Mouse (Mus musculus) kidney, embryonic 16.5 days (tissue): ENCODE data around the gene H2al2a. TPM values are rescaled to one million over a fixed set of nuclear protein-coding genes. Genes with fewer than 3 reads are reported as not detected.

Experiments
- ATAC-seq: fragments of 200-750 bp; cut with Nextera tagmentation; 2 replicates; pipeline ENCODE4 v1.8.0; 2017; ENCODE audit warnings: moderate TSS enrichment; ENCODE audit not compliant: low FRiP score, low TSS enrichment
- H3K27ac ChIP-seq: fragments of 300-500 bp; sonication (generic); 2 replicates; pipeline ENCODE4 v1.5.1; 2014; ENCODE audit warnings: low read length
- H3K27me3 ChIP-seq: fragments of 300-500 bp; sonication (generic); 2 replicates; pipeline ENCODE4 v1.6.1; 2014; ENCODE audit warnings: low read length, control low read depth, mixed read lengths; ENCODE audit not compliant: insufficient read depth
- H3K36me3 ChIP-seq: fragments of 300-500 bp; sonication (generic); 2 replicates; pipeline ENCODE4 v1.6.1; 2014; ENCODE audit warnings: low read length, control low read depth, mixed read lengths; ENCODE audit not compliant: insufficient read depth
- H3K4me1 ChIP-seq: fragments of 300-500 bp; sonication (generic); 2 replicates; pipeline ENCODE4 v1.6.1; 2014; ENCODE audit warnings: low read length, control low read depth, mixed read lengths; ENCODE audit not compliant: insufficient read depth
- H3K4me2 ChIP-seq: fragments of 300-500 bp; sonication (generic); replicated peaks from 2 replicates; pipeline ENCODE4 v1.6.1; 2014; ENCODE audit warnings: low read depth, low read length
- H3K4me3 ChIP-seq: fragments of 300-500 bp; sonication (generic); 2 replicates; pipeline ENCODE4 v1.5.1; 2014; ENCODE audit warnings: mild to moderate bottlenecking, low read length
- H3K9ac ChIP-seq: fragments of 300-500 bp; sonication (generic); replicated peaks from 2 replicates; pipeline ENCODE4 v1.6.1; 2014; ENCODE audit warnings: low read length
- H3K9me3 ChIP-seq: fragments of 300-500 bp; sonication (generic); 2 replicates; pipeline ENCODE4 v1.6.1; 2016; ENCODE audit warnings: low read length, control low read depth
- WGBS: fragments of 180-500 bp; shearing (Covaris S2); extraction: QIAGEN DNeasy Blood & Tissue Kit; methylation state at CpG from one replicate; pipeline ENCODE4 v1.1.7; 2014; 5-methylcytosine and 5-hydroxymethylcytosine counted together
- polyA plus RNA-seq: library from polyadenylated mRNA; unstranded; fragments of >200 nt; fragmentation: Nextera tagmentation; extraction: Ambion mirVana; gene quantifications from 2 replicates; pipeline ENCODE4 v1.2.1, GENCODE M21; 2015

The H2al2a gene
- polyA plus RNA-seq = not detected in 2 replicates

- Histone ChIP-seq H3K27me3 (no peaks in the 10 kb centered on the region), H3K9me3 (no peaks in the 10 kb centered on the region; the same call in 1 of the 2 replicates), H3K27ac (no peak within 1 kb of the TSS), H3K4me2 (no peak within 1 kb of the TSS), H3K4me3 (no peak within 1 kb of the TSS), H3K4me1 (peaks cover 6% of the 10 kb centered on the region; the same call in 1 of the 2 replicates), H3K9ac (no peak within 1 kb of the TSS), H3K36me3 (no peaks in the 10 kb centered on the region)
- ATAC-seq = no peak
Measured at GRCm38 (mm10) chr2:17996858-17997257, at the start of gene H2al2a. H2al2a (minus strand) TSS chr2:17996958.

DNA sequence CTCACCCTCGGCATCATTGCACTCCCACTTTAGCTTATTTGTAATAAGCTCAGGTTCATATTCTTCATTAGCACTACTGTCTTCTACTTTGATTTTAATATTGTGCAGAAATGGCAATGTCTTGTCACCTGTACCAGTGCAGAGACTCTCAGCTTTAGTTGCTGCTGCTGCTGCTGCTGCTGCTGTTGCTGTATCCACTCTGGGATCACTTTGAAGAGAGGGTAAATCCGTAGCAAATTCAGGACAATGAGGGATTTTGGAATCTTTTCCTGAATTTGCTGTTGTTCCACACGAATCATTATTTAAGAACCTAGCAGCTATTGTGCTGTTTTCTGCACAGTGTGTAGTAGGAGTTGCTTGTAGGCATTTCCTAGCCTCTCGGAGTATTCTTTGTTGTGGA, 49.4 kb upstream of the H2al2a start:
- Histone ChIP-seq H3K27ac (peak overlapping the region; percentile 100), H3K4me2 (peak overlapping the region; percentile 73), H3K27me3 (no peaks in the 10 kb centered on the region), H3K36me3 (no peaks in the 10 kb centered on the region), H3K9ac (peak overlapping the region; percentile 99), H3K9me3 (no peaks in the 10 kb centered on the region), H3K4me1 (peaks cover 60% of the 10 kb centered on the region), H3K4me3 (peak overlapping the region; percentile 94)
- ATAC-seq = no peak
- 2% methylated on average over 4 of the region's 4 CpGs for WGBS

DNA sequence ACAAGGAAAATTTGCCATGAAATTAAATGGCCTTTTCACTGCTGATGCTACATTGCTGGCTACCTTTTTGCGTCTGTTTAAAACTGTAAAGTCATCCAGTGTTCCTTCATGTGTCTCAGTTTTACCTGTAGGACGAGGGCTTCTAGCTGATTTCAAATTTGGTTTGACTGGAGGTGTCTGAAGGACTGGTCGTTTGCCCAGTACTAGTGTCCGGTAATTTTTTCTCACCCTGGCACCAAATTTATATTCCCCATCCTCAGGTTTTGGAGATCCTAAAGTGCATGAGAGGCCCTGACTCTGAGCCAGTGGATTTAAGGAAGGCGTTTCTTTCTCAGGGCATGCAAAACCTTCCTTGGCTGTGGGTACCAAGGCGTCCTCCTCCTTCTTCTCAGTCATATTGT, 49.0 kb upstream of the H2al2a start:
- H3K4me2 ChIP-seq = peak overlapping the region; percentile 73
- H3K9ac ChIP-seq = peak overlapping the region; percentile 99
- ATAC-seq = no peak
- H3K27ac ChIP-seq = peak overlapping the region; percentile 100
- WGBS = 13% methylated on average over 6 of the region's 6 CpGs
- no peaks in the 10 kb centered on the region for H3K36me3 ChIP-seq
- peak overlapping the region; percentile 94 for H3K4me3 ChIP-seq
- H3K27me3 ChIP-seq = no peaks in the 10 kb centered on the region
- H3K4me1 ChIP-seq = peaks cover 60% of the 10 kb centered on the region
- no peaks in the 10 kb centered on the region for H3K9me3 ChIP-seq

DNA sequence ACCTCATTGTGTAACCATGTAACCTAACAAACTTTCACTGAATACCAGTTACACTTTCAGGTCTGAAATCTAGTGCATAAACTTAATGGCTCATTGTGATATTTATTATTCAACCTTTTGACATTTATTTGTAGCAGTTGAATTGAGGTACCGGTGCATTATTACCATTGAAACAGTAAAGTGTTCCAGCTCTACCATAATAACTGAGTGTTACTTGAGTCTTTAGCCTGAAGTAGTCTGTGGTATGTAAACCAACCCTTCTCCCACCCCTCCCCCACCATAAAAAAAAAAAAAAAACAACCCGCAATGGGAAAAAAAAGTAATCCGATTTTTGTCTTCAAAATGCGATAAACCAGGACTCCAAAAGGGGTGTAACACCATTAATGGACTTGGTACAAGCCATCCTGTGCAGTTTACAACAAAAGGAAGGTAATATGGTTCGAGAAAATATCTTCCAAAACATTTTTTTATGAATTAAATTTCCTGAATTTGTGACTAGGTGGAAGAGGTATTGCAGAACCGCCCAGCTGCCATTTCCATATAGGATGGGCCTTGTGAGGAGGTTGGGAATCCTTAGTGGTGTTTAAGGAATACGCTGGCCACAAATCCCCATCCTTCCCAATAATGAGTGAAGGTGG, 48.5 kb upstream of the H2al2a start:
- no peak for ATAC-seq
- H3K9ac ChIP-seq = peak overlapping the region; percentile 99
- H3K27ac ChIP-seq = peak overlapping the region; percentile 100; the same call in 1 of the 2 replicates
- H3K4me3 ChIP-seq = peak overlapping the region; percentile 94
- H3K36me3 ChIP-seq = no peaks in the 10 kb centered on the region
- H3K9me3 ChIP-seq = no peaks in the 10 kb centered on the region
- no peaks in the 10 kb centered on the region for H3K27me3 ChIP-seq
- peaks cover 60% of the 10 kb centered on the region for H3K4me1 ChIP-seq
- WGBS = 9% methylated on average over 7 of the region's 7 CpGs
- H3K4me2 ChIP-seq = peak overlapping the region; percentile 73

- H3K4me2 ChIP-seq = peak overlapping the region; percentile 53
- peak overlapping the region; percentile 13 for H3K4me3 ChIP-seq
- H3K27me3 ChIP-seq = no peaks in the 10 kb centered on the region
- H3K9ac ChIP-seq = peak overlapping the region; percentile 76
- no peaks in the 10 kb centered on the region for H3K36me3 ChIP-seq
- no peaks in the 10 kb centered on the region for H3K9me3 ChIP-seq
- H3K4me1 ChIP-seq = peaks cover 71% of the 10 kb centered on the region
- WGBS = 20% methylated on average over 14 of the region's 14 CpGs
- peak; percentile 66 for ATAC-seq
- peak overlapping the region; percentile 89 for H3K27ac ChIP-seq
Measured at GRCm38 (mm10) chr2:18041199-18041885, 44.6 kb upstream of the H2al2a start.

DNA sequence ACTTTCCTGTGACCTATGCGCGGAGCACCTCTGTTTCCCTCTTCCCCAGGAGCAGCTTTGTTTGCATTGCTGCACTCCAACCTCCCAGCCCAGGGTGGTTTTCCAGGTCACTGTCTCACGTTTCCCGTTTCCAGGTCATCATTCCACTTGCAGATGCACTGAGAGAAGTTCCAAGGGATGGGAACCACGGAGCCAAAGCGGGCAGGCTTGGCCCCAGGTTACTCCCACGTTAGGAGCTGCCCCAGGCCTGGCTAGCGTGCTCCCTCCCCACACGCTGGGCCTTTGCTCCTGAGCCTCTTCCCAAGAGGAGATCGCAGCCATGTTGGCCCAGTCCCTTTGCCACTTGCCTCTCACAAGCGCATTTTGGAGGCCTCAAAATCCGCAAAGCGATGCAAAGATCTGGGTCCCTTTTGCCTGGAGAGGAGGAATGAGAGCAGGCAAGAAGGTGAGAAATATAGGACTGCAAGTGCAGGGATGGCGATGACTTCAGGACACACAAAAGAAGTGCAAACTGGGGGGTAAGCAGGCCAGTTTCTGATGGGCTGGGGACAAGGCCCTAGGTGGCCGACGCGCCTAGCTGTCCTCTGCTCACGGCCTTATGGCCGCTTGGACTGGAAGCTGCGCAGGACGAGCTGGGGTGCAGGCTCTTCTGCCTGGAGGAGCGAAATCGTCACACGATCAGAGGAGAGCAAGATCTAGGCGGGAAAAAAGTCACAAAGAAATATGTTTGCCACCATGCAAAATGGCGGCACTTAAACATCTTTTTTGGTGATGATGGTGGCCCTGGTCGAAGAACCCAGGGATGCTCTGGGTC, 43.8 kb upstream of the H2al2a start:
- Histone ChIP-seq H3K4me3 (peak overlapping the region; percentile 16), H3K27me3 (no peaks in the 10 kb centered on the region), H3K4me1 (peaks cover 63% of the 10 kb centered on the region), H3K27ac (peak overlapping the region; percentile 89), H3K36me3 (no peaks in the 10 kb centered on the region), H3K9me3 (no peaks in the 10 kb centered on the region), H3K4me2 (peak overlapping the region; percentile 53), H3K9ac (peak overlapping the region; percentile 76)
- ATAC-seq = peak; percentile 82
- WGBS = 36% methylated on average over 27 of the region's 27 CpGs

DNA sequence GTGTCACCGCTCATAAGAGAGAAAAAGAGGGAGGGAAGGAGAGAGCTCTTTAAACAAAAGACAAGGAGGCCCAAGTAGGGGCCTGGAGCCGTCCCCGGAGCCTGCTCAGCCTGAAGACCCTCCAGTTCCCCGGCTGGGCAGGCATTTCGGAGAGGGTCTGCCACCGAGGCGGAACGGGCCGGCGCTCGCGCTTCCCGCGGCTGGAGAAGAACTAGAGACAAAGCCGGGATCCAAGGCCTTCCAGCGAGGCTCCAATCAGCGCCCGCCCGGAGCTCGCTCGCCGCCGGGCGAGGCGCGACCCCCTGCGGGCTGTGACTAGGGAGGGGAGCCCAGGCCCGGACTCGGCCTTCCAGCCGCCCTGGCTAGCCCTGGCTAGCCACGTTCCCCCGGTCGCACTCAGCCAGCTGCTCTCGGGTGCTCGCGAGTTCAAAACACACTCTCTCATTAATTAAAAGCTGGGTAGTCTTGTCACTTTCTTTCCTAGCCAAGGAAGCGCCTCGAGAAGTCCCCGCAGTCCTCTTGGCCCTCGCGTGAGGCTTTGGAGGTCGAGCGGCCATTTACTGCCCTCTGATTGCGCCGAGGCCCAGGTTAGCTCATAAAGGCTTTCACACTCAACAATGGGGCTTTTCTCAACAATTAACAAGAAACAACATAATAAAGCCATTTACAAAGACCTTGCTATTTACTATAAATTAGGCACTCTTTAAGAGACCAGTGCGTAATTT, 43.0 kb upstream of the H2al2a start:
- Histone ChIP-seq H3K27ac (peak overlapping the region; percentile 89), H3K4me1 (peaks cover 60% of the 10 kb centered on the region), H3K9ac (peak overlapping the region; percentile 76), H3K27me3 (no peaks in the 10 kb centered on the region), H3K4me2 (peak overlapping the region; percentile 53), H3K4me3 (peak overlapping the region; percentile 24), H3K36me3 (no peaks in the 10 kb centered on the region), H3K9me3 (no peaks in the 10 kb centered on the region)
- peak; percentile 64 for ATAC-seq
- 10% methylated on average over 46 of the region's 46 CpGs for WGBS

DNA sequence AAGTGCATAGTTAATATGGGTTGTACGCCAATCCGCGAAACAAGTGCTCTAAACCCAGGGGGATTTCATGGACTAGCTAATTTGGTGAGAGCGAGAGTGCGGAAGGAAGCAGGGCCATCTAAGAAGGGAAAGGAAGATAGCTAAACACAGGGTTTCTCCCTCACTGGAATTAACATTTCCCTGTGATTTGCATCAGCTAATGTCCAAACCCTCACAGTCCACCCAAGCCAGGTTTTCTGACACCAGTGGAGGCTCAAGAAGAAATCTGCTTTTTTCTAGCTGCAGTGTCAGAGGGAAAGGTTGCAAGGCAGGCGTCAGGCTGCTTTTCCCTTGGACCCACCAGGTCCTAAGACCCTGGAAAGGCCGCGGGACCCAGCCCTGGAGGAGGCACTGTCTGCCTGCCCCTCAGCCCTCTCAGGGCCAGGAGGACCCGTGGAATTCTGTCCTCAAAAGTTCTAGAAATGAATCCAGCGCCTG, 42.2 kb upstream of the H2al2a start:
- Histone ChIP-seq H3K27ac (peak overlapping the region; percentile 17), H3K4me1 (peaks cover 64% of the 10 kb centered on the region), H3K9me3 (no peaks in the 10 kb centered on the region), H3K4me3 (no peak overlapping the region), H3K9ac (peak overlapping the region; percentile 76), H3K27me3 (no peaks in the 10 kb centered on the region), H3K4me2 (no peak overlapping the region), H3K36me3 (no peaks in the 10 kb centered on the region)
- 56% methylated on average over 10 of the region's 10 CpGs for WGBS
- ATAC-seq = no peak

DNA sequence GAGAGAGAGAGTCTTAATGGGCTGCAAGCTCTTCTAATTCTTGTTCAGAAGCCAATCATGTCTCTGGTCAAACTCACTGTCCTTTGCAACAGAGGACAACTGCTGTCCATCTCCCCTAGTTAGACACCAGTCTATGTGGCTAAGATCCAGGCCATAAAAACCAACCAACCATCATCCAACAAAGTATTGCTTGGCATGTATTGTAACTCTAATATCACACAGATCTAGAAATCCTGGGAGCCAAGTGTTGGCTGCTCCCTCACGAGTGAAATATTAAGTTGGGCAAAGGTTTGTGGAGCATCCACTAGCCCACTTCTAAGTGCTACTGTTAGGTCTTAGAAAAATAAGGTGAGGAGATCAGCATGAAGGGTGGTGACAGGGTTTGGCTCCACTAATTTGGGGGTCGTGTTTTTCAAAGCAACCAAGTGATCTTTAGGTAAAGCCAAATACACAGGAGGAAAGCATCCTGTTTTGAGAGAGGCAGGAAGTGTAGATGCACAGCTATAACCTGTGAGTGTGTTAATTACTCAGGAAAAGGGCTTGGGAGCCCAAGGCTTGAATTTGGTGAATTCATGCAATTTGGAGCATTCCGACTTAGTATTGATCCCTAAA, 41.5 kb upstream of the H2al2a start:
- no peak for ATAC-seq
- no peak overlapping the region; the same call in 1 of the 2 replicates for H3K27ac ChIP-seq
- no peak overlapping the region for H3K9ac ChIP-seq
- no peaks in the 10 kb centered on the region for H3K27me3 ChIP-seq
- H3K4me1 ChIP-seq = peaks cover 66% of the 10 kb centered on the region
- H3K4me2 ChIP-seq = no peak overlapping the region
- no peak overlapping the region for H3K4me3 ChIP-seq
- H3K36me3 ChIP-seq = no peaks in the 10 kb centered on the region
- H3K9me3 ChIP-seq = no peaks in the 10 kb centered on the region
- WGBS = 43% methylated on average over 3 of the region's 3 CpGs
